Mouse (Mus musculus) heart, embryonic 11.5 days (tissue): Measurements from ENCODE around the gene Gm10491. TPM values are rescaled to one million over a fixed set of nuclear protein-coding genes. Genes with fewer than 3 reads are reported as not detected.

Experiments
- ATAC-seq: fragments of 200-750 bp; cut with Nextera tagmentation; replicated peaks from 2 replicates; pipeline ENCODE4 v1.8.0; 2017; ENCODE audit warnings: moderate library complexity; ENCODE audit not compliant: insufficient number of reproducible peaks, low FRiP score, low TSS enrichment
- H3K27ac ChIP-seq: fragments of 300-500 bp; sonication (generic); 2 replicates; pipeline ENCODE4 v1.5.1; 2014; ENCODE audit warnings: mild to moderate bottlenecking, low read depth, low read length
- H3K27me3 ChIP-seq: fragments of 300-500 bp; sonication (generic); 2 replicates; pipeline ENCODE4 v1.6.1; 2014; ENCODE audit warnings: mild to moderate bottlenecking, low read length, mixed read lengths; ENCODE audit not compliant: control insufficient read depth, insufficient read depth
- H3K36me3 ChIP-seq: fragments of 300-500 bp; sonication (generic); 2 replicates; pipeline ENCODE4 v1.6.1; 2014; ENCODE audit warnings: mild to moderate bottlenecking, low read length, moderate library complexity, mixed read lengths; ENCODE audit not compliant: control insufficient read depth, insufficient read depth
- H3K4me1 ChIP-seq: fragments of 300-500 bp; sonication (generic); 2 replicates; pipeline ENCODE4 v1.6.1; 2014; ENCODE audit warnings: low read length; ENCODE audit not compliant: control insufficient read depth, insufficient read depth
- H3K4me2 ChIP-seq: fragments of 300-500 bp; sonication (generic); 2 replicates; pipeline ENCODE4 v1.6.1; 2014; ENCODE audit warnings: mild to moderate bottlenecking, moderate library complexity
- H3K4me3 ChIP-seq: fragments of 300-500 bp; sonication (generic); 2 replicates; pipeline ENCODE4 v1.5.1; 2014; ENCODE audit warnings: low read depth, low read length
- H3K9ac ChIP-seq: fragments of 300-500 bp; sonication (generic); 2 replicates; pipeline ENCODE4 v1.6.1; 2014; ENCODE audit warnings: mild to moderate bottlenecking, low read depth, low read length, moderate library complexity
- H3K9me3 ChIP-seq: fragments of 300-500 bp; sonication (generic); replicated peaks from 2 replicates; pipeline ENCODE4 v1.6.1; 2016; ENCODE audit warnings: low read length; ENCODE audit not compliant: control insufficient read depth
- WGBS: fragments of 180-500 bp; shearing (Covaris S2); extraction: QIAGEN DNeasy Blood & Tissue Kit; methylation state at CpG from one replicate; pipeline ENCODE4 v1.1.7; 2014; ENCODE audit not compliant: insufficient replicate concordance; 5-methylcytosine and 5-hydroxymethylcytosine counted together
- polyA plus RNA-seq: library from polyadenylated mRNA; unstranded; fragments of >200 nt; fragmentation: Nextera tagmentation; extraction: Ambion mirVana; gene quantifications from 2 replicates; pipeline ENCODE4 v1.2.1, GENCODE M21; 2014

The Gm10491 gene
- polyA plus RNA-seq, 1 experiment from 2014 or later, result not detected

- H3K36me3 ChIP-seq, result no peaks in the 10 kb centered on the region
- H3K4me2 ChIP-seq, result peak within 1 kb of the TSS; percentile 69
- H3K4me1 ChIP-seq, result no peaks in the 10 kb centered on the region
- H3K27me3 ChIP-seq, result no peaks in the 10 kb centered on the region
- peak within 1 kb of the TSS; percentile 74; the same call in 1 of the 2 replicates for H3K27ac ChIP-seq
- no peaks in the 10 kb centered on the region for H3K9me3 ChIP-seq
- peak within 1 kb of the TSS; percentile 74 for H3K9ac ChIP-seq
- H3K4me3 ChIP-seq, result peak within 1 kb of the TSS; percentile 59
- WGBS, result 12% methylated on average over 62 of the region's 62 CpGs
- ATAC-seq, result peak; percentile 97
Measured at GRCm38 (mm10) chrX:7898880-7899874, 8.5 kb downstream of the Gm10491 start, which contains the start of the genes Pqbp1 and Timm17b. Gene Pqbp1 (minus strand): TSS chrX:7899269. Gene Timm17b (plus strand): TSS chrX:7899357.

DNA sequence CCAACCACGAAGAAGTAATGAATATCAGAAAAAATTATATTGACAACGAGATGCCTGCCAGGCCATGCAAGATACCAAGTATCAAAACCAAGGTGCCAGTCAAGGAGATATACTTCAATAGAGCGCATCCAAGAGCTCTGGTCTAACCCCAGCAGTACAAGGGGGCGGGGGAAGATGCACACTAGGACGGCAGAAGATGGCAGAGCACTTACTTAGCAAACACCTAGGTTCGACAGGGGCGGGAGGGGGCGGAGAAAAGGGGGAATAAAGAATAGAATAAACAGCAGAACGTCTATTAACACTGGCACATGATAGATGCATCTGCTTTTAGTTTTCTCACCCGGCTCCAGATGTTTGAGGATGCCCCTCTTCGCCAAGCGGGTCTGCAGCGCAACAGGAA, 9.4 kb downstream of the Gm10491 start:
- no peaks in the 10 kb centered on the region for H3K27me3 ChIP-seq
- WGBS, result 36% methylated on average over 13 of the region's 13 CpGs
- H3K9me3 ChIP-seq, result no peaks in the 10 kb centered on the region
- H3K27ac ChIP-seq, result no peak overlapping the region
- peak overlapping the region; percentile 62 for H3K4me2 ChIP-seq
- H3K4me3 ChIP-seq, result peak overlapping the region; percentile 59
- no peaks in the 10 kb centered on the region for H3K36me3 ChIP-seq
- H3K9ac ChIP-seq, result peak overlapping the region; percentile 65; the same call in 1 of the 2 replicates
- ATAC-seq, result no peak
- H3K4me1 ChIP-seq, result no peaks in the 10 kb centered on the region

- H3K4me3 ChIP-seq, result peak within 1 kb of the TSS; percentile 54
- H3K4me2 ChIP-seq, result peak within 1 kb of the TSS; percentile 67
- no peaks in the 10 kb centered on the region for H3K9me3 ChIP-seq
- peak; percentile 85 for ATAC-seq
- no peaks in the 10 kb centered on the region for H3K27me3 ChIP-seq
- peak within 1 kb of the TSS; percentile 67 for H3K27ac ChIP-seq
- H3K9ac ChIP-seq, result peak within 1 kb of the TSS; percentile 48
- WGBS, result 10% methylated on average over 49 of the region's 49 CpGs
- no peaks in the 10 kb centered on the region for H3K36me3 ChIP-seq
- no peaks in the 10 kb centered on the region; the same call in 1 of the 2 replicates for H3K4me1 ChIP-seq
Measured at GRCm38 (mm10) chrX:7883841-7884567, 23.6 kb downstream of the Gm10491 start, which contains the start of gene Slc35a2. Gene Slc35a2 (plus strand): TSS chrX:7884028.

GRCm38 (mm10) chrX:7879819-7880218, 27.8 kb downstream of the Gm10491 start:
- 15% methylated on average over 11 of the region's 11 CpGs for WGBS
- H3K27ac ChIP-seq, result no peak overlapping the region
- no peak for ATAC-seq
- H3K36me3 ChIP-seq, result no peaks in the 10 kb centered on the region; the same call in 1 of the 2 replicates
- H3K4me3 ChIP-seq, result no peak overlapping the region
- H3K27me3 ChIP-seq, result no peaks in the 10 kb centered on the region
- H3K9me3 ChIP-seq, result no peaks in the 10 kb centered on the region
- H3K4me2 ChIP-seq, result peak overlapping the region; percentile 90
- no peaks in the 10 kb centered on the region; the same call in 1 of the 2 replicates for H3K4me1 ChIP-seq
- H3K9ac ChIP-seq, result no peak overlapping the region

DNA sequence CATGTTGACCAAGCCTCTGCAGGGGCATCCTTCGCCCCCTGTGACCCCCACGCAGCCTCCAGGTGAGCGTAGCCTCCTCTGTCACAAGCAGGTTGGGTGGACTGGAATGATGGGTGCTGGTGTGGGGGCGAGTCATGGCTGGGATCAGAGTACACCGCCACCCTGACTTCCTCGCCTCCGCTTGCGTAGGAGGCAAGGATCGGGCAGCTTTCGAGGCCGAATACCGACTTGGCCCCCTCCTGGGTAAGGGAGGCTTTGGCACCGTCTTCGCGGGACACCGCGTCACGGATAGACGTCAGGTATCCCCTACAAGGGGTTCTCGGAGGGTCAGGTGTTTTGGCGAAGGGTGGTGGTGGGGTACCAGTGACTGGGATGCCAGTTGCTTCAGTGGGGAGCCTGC, 29.1 kb downstream of the Gm10491 start:
- 14% methylated on average over 21 of the region's 21 CpGs for WGBS
- H3K9ac ChIP-seq, result peak overlapping the region; percentile 63
- H3K4me3 ChIP-seq, result peak overlapping the region; percentile 49
- no peaks in the 10 kb centered on the region for H3K27me3 ChIP-seq
- H3K36me3 ChIP-seq, result no peaks in the 10 kb centered on the region; the same call in 1 of the 2 replicates
- H3K4me2 ChIP-seq, result peak overlapping the region; percentile 90
- H3K9me3 ChIP-seq, result no peaks in the 10 kb centered on the region
- no peaks in the 10 kb centered on the region for H3K4me1 ChIP-seq
- no peak for ATAC-seq
- H3K27ac ChIP-seq, result no peak overlapping the region

DNA sequence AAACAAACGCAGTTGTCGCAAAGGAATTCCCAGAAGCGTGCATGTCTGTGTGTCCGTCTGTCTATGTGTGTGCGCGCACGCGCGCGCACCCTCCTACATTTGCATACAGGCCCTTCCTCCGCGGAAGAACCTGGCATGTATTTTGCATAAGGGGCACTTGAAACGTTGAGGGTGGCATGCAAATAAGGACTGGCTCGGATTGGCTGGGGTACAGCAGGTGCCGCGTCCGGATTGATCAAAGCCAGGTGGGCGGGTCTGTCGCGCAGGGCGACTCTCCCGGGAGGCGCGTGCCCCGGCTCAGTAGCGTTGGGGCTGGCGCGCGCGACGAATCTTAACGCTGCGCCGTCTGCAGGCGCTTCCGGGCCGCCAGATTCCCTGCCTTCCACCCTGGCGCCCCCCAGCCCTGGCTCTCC, 29.6 kb downstream of the Gm10491 start, which contains the start of gene Pim2:
Gene Pim2 (plus strand): TSS at position 256 of the 413 bp plus-strand sequence.
- Histone ChIP-seq H3K4me1 (no peaks in the 10 kb centered on the region), H3K27ac (no peak within 1 kb of the TSS), H3K4me2 (peak within 1 kb of the TSS; percentile 90), H3K9me3 (no peaks in the 10 kb centered on the region), H3K4me3 (peak within 1 kb of the TSS; percentile 49), H3K9ac (peak within 1 kb of the TSS; percentile 63), H3K27me3 (no peaks in the 10 kb centered on the region), H3K36me3 (no peaks in the 10 kb centered on the region; the same call in 1 of the 2 replicates)
- WGBS, result 9% methylated on average over 34 of the region's 38 CpGs
- ATAC-seq, result peak; percentile 86

GRCm38 (mm10) chrX:7869826-7870225, 37.8 kb downstream of the Gm10491 start:
- Histone ChIP-seq H3K4me1 (0 out of 2 replicates have a peak, but pooled peaks cover 2% of the 10 kb centered on the region), H3K27me3 (no peaks in the 10 kb centered on the region), H3K4me2 (no peak overlapping the region), H3K36me3 (no peaks in the 10 kb centered on the region), H3K9ac (no peak overlapping the region), H3K4me3 (no peak overlapping the region), H3K9me3 (no peaks in the 10 kb centered on the region), H3K27ac (no peak overlapping the region)
- WGBS, result 52% methylated on average over 3 of the region's 3 CpGs
- no peak for ATAC-seq

DNA sequence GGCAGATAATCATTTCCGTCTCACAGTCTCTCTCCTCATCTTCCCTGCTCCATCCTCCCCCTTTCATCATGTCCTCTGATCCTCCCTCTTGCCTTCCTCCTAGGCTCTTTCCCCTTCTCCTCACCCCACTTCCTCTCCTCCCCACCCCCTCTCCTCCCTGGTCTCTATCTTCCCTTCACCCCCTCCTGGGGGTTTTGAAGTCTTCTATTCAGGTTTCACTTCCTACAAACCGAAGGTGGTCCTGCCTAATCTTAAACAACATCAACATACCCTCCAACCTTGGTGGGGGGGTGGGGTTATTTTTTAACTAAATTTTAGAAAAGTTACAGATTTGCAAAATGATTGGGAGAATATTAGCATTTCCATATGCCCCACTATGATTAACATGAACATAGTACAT, 39.1 kb downstream of the Gm10491 start:
- Histone ChIP-seq H3K27me3 (no peaks in the 10 kb centered on the region), H3K4me2 (no peak overlapping the region), H3K4me1 (0 out of 2 replicates have a peak, but pooled peaks cover 2% of the 10 kb centered on the region), H3K36me3 (no peaks in the 10 kb centered on the region), H3K4me3 (no peak overlapping the region), H3K9ac (no peak overlapping the region), H3K9me3 (no peaks in the 10 kb centered on the region), H3K27ac (no peak overlapping the region)
- WGBS, result 56% methylated on average over 2 of the region's 2 CpGs
- no peak for ATAC-seq
